Mouse (Mus musculus) E14TG2a.4 (cell line): Measurements from ENCODE around the gene Igsf11.

Experiments used
- CTCF ChIP-seq: conservative IDR thresholded peaks from 2 replicates; pipeline ENCODE4 v1.5.1; 2014; ENCODE audit warnings: low read length
- NANOG ChIP-seq: IDR thresholded peaks from 2 replicates; pipeline ENCODE4 v1.6.1; 2014; ENCODE audit warnings: borderline replicate concordance, low read length, mixed read lengths
- POU5F1 ChIP-seq: IDR thresholded peaks from 2 replicates; pipeline ENCODE4 v1.6.1; 2014; ENCODE audit warnings: low read length, borderline replicate concordance

GRCm38 (mm10) chr16:38982051-38982450 is 89.6 kb downstream of the Igsf11 start:
- TF ChIP-seq CTCF (no peak), POU5F1 (no peak), NANOG (no peak)
